Mouse (Mus musculus): ENCODE measurements around the gene Olfr346.

- TF ChIP-seq CTCF (IDR thresholded peaks at IDR 0.05; ENCODE audit: insufficient read depth, low read depth, low read length) = no peak
- no peak for TF ChIP-seq POLR2A (IDR thresholded peaks at IDR 0.05; ENCODE audit: insufficient read depth, low read depth, low read length)
These were observed 50.6 kb downstream of the Olfr346 start for GRCm38 (mm10) chr2:36736226-36736625.

Data from olfactory bulb, adult 2 months (tissue).